Mouse (Mus musculus) midbrain, embryonic 13.5 days (tissue): ENCODE results near the gene Nr2f1. TPM values are rescaled to one million over a fixed set of nuclear protein-coding genes. Genes with fewer than 3 reads are reported as not detected.
"Not testable (repeated sequence)": the region's sequence is repeated elsewhere in the genome, so short reads cannot be mapped to it uniquely, and the experiment has no call there.

ENCODE experiments used
- ATAC-seq: fragments of 200-750 bp; cut with Nextera tagmentation; 2 replicates; pipeline ENCODE4 v1.8.0; 2017; ENCODE audit warnings: mild to moderate bottlenecking, moderate TSS enrichment, moderate library complexity
- H3K27ac ChIP-seq: fragments of 300-500 bp; sonication (generic); 2 replicates; pipeline ENCODE4 v1.5.1; 2015; ENCODE audit warnings: inconsistent platforms, mild to moderate bottlenecking, moderate library complexity
- H3K27me3 ChIP-seq: fragments of 300-500 bp; sonication (generic); 2 replicates; pipeline ENCODE4 v1.6.1; 2015; ENCODE audit warnings: mild to moderate bottlenecking, inconsistent platforms
- H3K36me3 ChIP-seq: fragments of 300-500 bp; sonication (generic); 2 replicates; pipeline ENCODE4 v1.6.1; 2015; ENCODE audit warnings: mild to moderate bottlenecking, inconsistent platforms
- H3K4me1 ChIP-seq: fragments of 300-500 bp; sonication (generic); replicated peaks from 2 replicates; pipeline ENCODE4 v1.6.1; 2015; ENCODE audit warnings: inconsistent platforms
- H3K4me2 ChIP-seq: fragments of 300-500 bp; sonication (generic); replicated peaks from 2 replicates; pipeline ENCODE4 v1.6.1; 2015; ENCODE audit warnings: moderate library complexity, mild to moderate bottlenecking, inconsistent platforms
- H3K4me3 ChIP-seq: fragments of 300-500 bp; sonication (generic); replicated peaks from 2 replicates; pipeline ENCODE4 v1.5.1; 2015; ENCODE audit warnings: mild to moderate bottlenecking, inconsistent platforms
- H3K9ac ChIP-seq: fragments of 300-500 bp; sonication (generic); replicated peaks from 2 replicates; pipeline ENCODE4 v1.6.1; 2015; ENCODE audit warnings: mild to moderate bottlenecking, inconsistent platforms
- H3K9me3 ChIP-seq: fragments of 300-500 bp; sonication (generic); 2 replicates; pipeline ENCODE4 v1.6.1; 2016; ENCODE audit warnings: mild to moderate bottlenecking, inconsistent platforms
- WGBS: fragments of 180-500 bp; shearing (Covaris S2); methylation state at CpG from one replicate; pipeline ENCODE4 v1.1.7; 2015; 5-methylcytosine and 5-hydroxymethylcytosine counted together
- polyA plus RNA-seq: library from polyadenylated mRNA; unstranded; fragments of >200 nt; fragmentation: Nextera tagmentation; extraction: Ambion mirVana; gene quantifications from 2 replicates; pipeline ENCODE4 v1.2.1, GENCODE M21; 2015

Nr2f1 gene
- 76.9 and 83.2 TPM in 2 replicates for polyA plus RNA-seq

- H3K36me3 ChIP-seq: peaks cover 10% of the 10 kb centered on the region
- no peak for ATAC-seq
- peaks cover 19% of the 10 kb centered on the region for H3K4me1 ChIP-seq
- 0 out of 2 replicates have a peak, but pooled peaks cover 2% of the 10 kb centered on the region for H3K27me3 ChIP-seq
- peak within 1 kb of the TSS; percentile 94 for H3K4me3 ChIP-seq
- peak within 1 kb of the TSS; percentile 80 for H3K4me2 ChIP-seq
- peak within 1 kb of the TSS; percentile 100 for H3K27ac ChIP-seq
- 0% methylated on average over 14 of the region's 14 CpGs for WGBS
- no peaks in the 10 kb centered on the region for H3K9me3 ChIP-seq
- H3K9ac ChIP-seq: peak within 1 kb of the TSS; percentile 100
These were observed at the start of gene Nr2f1 for GRCm38 (mm10) chr13:78199642-78200160. TSS of gene Nr2f1 (minus strand) at chr13:78199757.

GRCm38 (mm10) chr13:78221680-78222079, 22.1 kb upstream of the Nr2f1 start:
- H3K27ac ChIP-seq: no peak overlapping the region
- no peaks in the 10 kb centered on the region for H3K27me3 ChIP-seq
- no peak overlapping the region for H3K9ac ChIP-seq
- H3K4me3 ChIP-seq: no peak overlapping the region
- 87% methylated on average over 3 of the region's 3 CpGs for WGBS
- no peak overlapping the region for H3K4me2 ChIP-seq
- H3K9me3 ChIP-seq: 0 out of 2 replicates have a peak, but pooled peaks cover 7% of the 10 kb centered on the region
- H3K36me3 ChIP-seq: peaks cover 19% of the 10 kb centered on the region
- ATAC-seq: 0 out of 2 replicates have a peak, but pooled peaks have one; percentile 45
- H3K4me1 ChIP-seq: no peaks in the 10 kb centered on the region

- H3K36me3 ChIP-seq: peaks cover 19% of the 10 kb centered on the region
- not testable (repeated sequence) for H3K27me3 ChIP-seq, H3K9ac ChIP-seq, H3K4me2 ChIP-seq, H3K4me1 ChIP-seq, H3K4me3 ChIP-seq, ATAC-seq, H3K27ac ChIP-seq, H3K9me3 ChIP-seq
- WGBS: 93% methylated on average over 6 of the region's 6 CpGs
These were observed 20.7 kb upstream of the Nr2f1 start for GRCm38 (mm10) chr13:78220238-78220637.

- H3K36me3 ChIP-seq: peaks cover 9% of the 10 kb centered on the region
- 0 out of 2 replicates have a peak, but pooled peaks cover 5% of the 10 kb centered on the region for H3K9me3 ChIP-seq
- H3K4me3 ChIP-seq: no peak overlapping the region
- peaks cover 15% of the 10 kb centered on the region for H3K4me1 ChIP-seq
- no peak for ATAC-seq
- no peak overlapping the region for H3K9ac ChIP-seq
- peaks cover 8% of the 10 kb centered on the region; the same call in 1 of the 2 replicates for H3K27me3 ChIP-seq
- WGBS: 43% methylated on average over 2 of the region's 2 CpGs
- no peak overlapping the region for H3K4me2 ChIP-seq
- no peak overlapping the region for H3K27ac ChIP-seq
These were observed 15.7 kb upstream of the Nr2f1 start for GRCm38 (mm10) chr13:78215223-78215622.

- Histone ChIP-seq H3K9ac (no peak overlapping the region), H3K4me1 (peaks cover 35% of the 10 kb centered on the region)
These were observed 13.6 kb upstream of the Nr2f1 start for GRCm38 (mm10) chr13:78213155-78213554.

GRCm38 (mm10) chr13:78212111-78212510, 12.6 kb upstream of the Nr2f1 start:
- no peak overlapping the region for H3K27ac ChIP-seq
- H3K4me2 ChIP-seq: no peak overlapping the region
- no peak overlapping the region for H3K4me3 ChIP-seq
- 54% methylated on average over 15 of the region's 15 CpGs for WGBS
- H3K27me3 ChIP-seq: peaks cover 11% of the 10 kb centered on the region
- no peak for ATAC-seq
- no peaks in the 10 kb centered on the region for H3K36me3 ChIP-seq
- no peak overlapping the region for H3K9ac ChIP-seq
- H3K9me3 ChIP-seq: no peaks in the 10 kb centered on the region
- H3K4me1 ChIP-seq: peaks cover 44% of the 10 kb centered on the region

More at GRCm38 (mm10) chr13:78213155-78213554, 13.6 kb upstream of the Nr2f1 start:
- Histone ChIP-seq H3K27me3 (peaks cover 11% of the 10 kb centered on the region), H3K27ac (no peak overlapping the region), H3K9me3 (no peaks in the 10 kb centered on the region), H3K4me3 (no peak overlapping the region), H3K4me2 (no peak overlapping the region), H3K36me3 (no peaks in the 10 kb centered on the region)
- no peak for ATAC-seq
- 42% methylated on average over 2 of the region's 2 CpGs for WGBS

GRCm38 (mm10) chr13:78211231-78212010, 11.9 kb upstream of the Nr2f1 start:
- no peak for ATAC-seq
- H3K4me1 ChIP-seq: peaks cover 48% of the 10 kb centered on the region
- H3K36me3 ChIP-seq: no peaks in the 10 kb centered on the region
- H3K27ac ChIP-seq: no peak overlapping the region
- H3K4me3 ChIP-seq: no peak overlapping the region
- H3K9me3 ChIP-seq: no peaks in the 10 kb centered on the region
- H3K27me3 ChIP-seq: peaks cover 11% of the 10 kb centered on the region
- peak overlapping the region; percentile 81 for H3K4me2 ChIP-seq
- WGBS: 28% methylated on average over 14 of the region's 14 CpGs
- H3K9ac ChIP-seq: no peak overlapping the region

- peaks cover 11% of the 10 kb centered on the region for H3K27me3 ChIP-seq
- peak; percentile 46 for ATAC-seq
- no peaks in the 10 kb centered on the region for H3K36me3 ChIP-seq
- H3K4me3 ChIP-seq: peak overlapping the region; percentile 43
- peak overlapping the region; percentile 77 for H3K27ac ChIP-seq
- H3K4me2 ChIP-seq: peak overlapping the region; percentile 81
- peak overlapping the region; percentile 68 for H3K9ac ChIP-seq
- peaks cover 54% of the 10 kb centered on the region for H3K4me1 ChIP-seq
- no peaks in the 10 kb centered on the region for H3K9me3 ChIP-seq
- 5% methylated on average over 13 of the region's 13 CpGs for WGBS
These were observed 11.2 kb upstream of the Nr2f1 start for GRCm38 (mm10) chr13:78210748-78211089.

GRCm38 (mm10) chr13:78210029-78210747, 10.6 kb upstream of the Nr2f1 start:
- H3K4me2 ChIP-seq: peak overlapping the region; percentile 81
- peak overlapping the region; percentile 77 for H3K27ac ChIP-seq
- peak overlapping the region; percentile 43 for H3K4me3 ChIP-seq
- peak overlapping the region; percentile 68 for H3K9ac ChIP-seq
- no peaks in the 10 kb centered on the region for H3K36me3 ChIP-seq
- H3K9me3 ChIP-seq: no peaks in the 10 kb centered on the region
- peak; percentile 69 for ATAC-seq
- H3K27me3 ChIP-seq: peaks cover 11% of the 10 kb centered on the region
- H3K4me1 ChIP-seq: peaks cover 57% of the 10 kb centered on the region
- under 1% methylated on average over 38 of the region's 38 CpGs for WGBS

GRCm38 (mm10) chr13:78209611-78210028, 10.1 kb upstream of the Nr2f1 start:
- peak overlapping the region; percentile 68 for H3K9ac ChIP-seq
- peak overlapping the region; percentile 77 for H3K27ac ChIP-seq
- under 1% methylated on average over 12 of the region's 12 CpGs for WGBS
- peak overlapping the region; percentile 43 for H3K4me3 ChIP-seq
- peaks cover 62% of the 10 kb centered on the region for H3K4me1 ChIP-seq
- no peak for ATAC-seq
- H3K4me2 ChIP-seq: peak overlapping the region; percentile 81
- H3K9me3 ChIP-seq: no peaks in the 10 kb centered on the region
- H3K27me3 ChIP-seq: peaks cover 11% of the 10 kb centered on the region
- no peaks in the 10 kb centered on the region for H3K36me3 ChIP-seq

- Histone ChIP-seq H3K4me2 (peak overlapping the region; percentile 81), H3K36me3 (no peaks in the 10 kb centered on the region), H3K9ac (peak overlapping the region; percentile 68), H3K4me3 (peak overlapping the region; percentile 43; the same call in 1 of the 2 replicates), H3K9me3 (no peaks in the 10 kb centered on the region), H3K27me3 (peaks cover 11% of the 10 kb centered on the region), H3K27ac (peak overlapping the region; percentile 77; the same call in 1 of the 2 replicates), H3K4me1 (peaks cover 69% of the 10 kb centered on the region)
- 10% methylated on average over 14 of the region's 14 CpGs for WGBS
- no peak for ATAC-seq
These were observed 9.3 kb upstream of the Nr2f1 start for GRCm38 (mm10) chr13:78208689-78209410.
